Mouse (Mus musculus): ENCODE results near the gene Pcsk6. TPM values are rescaled to one million over a fixed set of nuclear protein-coding genes. Genes with fewer than 3 reads are reported as not detected.

The Pcsk6 gene
- total and polyA plus RNA-seq, 3 experiments: 0.01 TPM; not detected in 2

- no peak overlapping the region for H3K4me3 ChIP-seq (ENCODE audit: control insufficient read depth in 1 of 2, insufficient read depth in 1 of 2, low read depth in 2 of 2, low read length in 2 of 2)
- no peaks in the 10 kb centered on the region for H3K27me3 ChIP-seq (ENCODE audit: control insufficient read depth in 1 of 2, insufficient read depth in 2 of 2, low read length in 2 of 2)
- no peaks in the 10 kb centered on the region for H3K36me3 ChIP-seq (ENCODE audit: control insufficient read depth in 1 of 2, insufficient read depth in 2 of 2, low read length in 2 of 2)
- no peak overlapping the region for H3K27ac ChIP-seq (ENCODE audit: control insufficient read depth, low read depth, low read length)
- H3K4me1 ChIP-seq (ENCODE audit: control insufficient read depth in 1 of 2, insufficient read depth in 2 of 2, low read length in 2 of 2): no peaks in the 10 kb centered on the region
- DNase-seq (ENCODE audit: low read depth, low spot score): no peak
- H3K79me2 ChIP-seq (ENCODE audit: control insufficient read depth, insufficient read depth, low read length, poor library complexity): no peaks in the 10 kb centered on the region
- TF ChIP-seq TBP (IDR thresholded peaks at IDR 0.05; ENCODE audit: low read depth, low read length): no peak
- no peak for TF ChIP-seq MAFK (IDR thresholded peaks at IDR 0.05; ENCODE audit: borderline replicate concordance, low read depth, low read length)
- TF ChIP-seq NRF1 (IDR thresholded peaks at IDR 0.05; ENCODE audit: insufficient read depth, low read depth, low read length, poor library complexity, severe bottlenecking): no peak
- TF ChIP-seq MXI1 (IDR thresholded peaks at IDR 0.05; ENCODE audit: low read depth, low read length): no peak
- no peak for TF ChIP-seq ZKSCAN1 (IDR thresholded peaks at IDR 0.05; ENCODE audit: low read depth, low read length)
- no peak for TF ChIP-seq TAL1 (IDR thresholded peaks at IDR 0.05; ENCODE audit: low read length)
- TF ChIP-seq MAX (IDR thresholded peaks at IDR 0.05; ENCODE audit: low read length): no peak
- TF ChIP-seq BHLHE40 (IDR thresholded peaks at IDR 0.05; ENCODE audit: borderline replicate concordance, low read depth, low read length): no peak
- no peak for TF ChIP-seq GATA1 (IDR thresholded peaks at IDR 0.05; ENCODE audit: low read depth, low read length)
- TF ChIP-seq USF1 (IDR thresholded peaks at IDR 0.05; ENCODE audit: low read depth, low read length): no peak
- TF ChIP-seq CHD1 (IDR thresholded peaks at IDR 0.05; ENCODE audit: low read depth, low read length): no peak
- no peak for TF ChIP-seq ZNF384 (IDR thresholded peaks at IDR 0.05; ENCODE audit: low read depth, low read length)
- peak; percentile 15 to 40 (median 25); a peak in 2 of 6 replicates for TF ChIP-seq CTCF (IDR thresholded peaks at IDR 0.05 in 2 of 3, conservative IDR thresholded peaks at IDR 0.05 in 1 of 3; ENCODE audit: control insufficient read depth in 1 of 3, insufficient read depth in 1 of 3, low read depth in 2 of 3, low read length in 3 of 3, poor library complexity in 1 of 3, severe bottlenecking in 1 of 3)
- no peak for TF ChIP-seq HCFC1 (IDR thresholded peaks at IDR 0.05; ENCODE audit: low read depth, low read length)
- peak; percentile 12; the same call in 1 of the 2 replicates for TF ChIP-seq SMC3 (IDR thresholded peaks at IDR 0.05; ENCODE audit: low read depth, low read length)
- TF ChIP-seq ETS1 (IDR thresholded peaks at IDR 0.05; ENCODE audit: low read depth, low read length): no peak
- no peak for TF ChIP-seq ELF1 (IDR thresholded peaks at IDR 0.05; ENCODE audit: low read depth, low read length)
- H3K9me3 ChIP-seq (replicated peaks; ENCODE audit: insufficient read depth, low read length): no peaks in the 10 kb centered on the region
- H3K9ac ChIP-seq (ENCODE audit: control insufficient read depth, low read depth, low read length, poor library complexity, severe bottlenecking): no peak overlapping the region
Measured at GRCm38 (mm10) chr7:65843210-65843609, 18.3 kb upstream of the Pcsk6 start.

GRCm38 (mm10) chr7:65860981-65861380, 553 bp upstream of the Pcsk6 start:
- Histone ChIP-seq H3K79me2 (ENCODE audit: control insufficient read depth, insufficient read depth, low read length, poor library complexity) (no peaks in the 10 kb centered on the region), H3K27me3 (ENCODE audit: control insufficient read depth in 1 of 2, insufficient read depth in 2 of 2, low read length in 2 of 2) (peaks cover 0 to 7% of the 10 kb centered on the region in 2 experiments; a peak in 3 of 4 replicates), H3K4me3 (ENCODE audit: control insufficient read depth in 1 of 2, insufficient read depth in 1 of 2, low read depth in 2 of 2, low read length in 2 of 2) (no peak overlapping the region), H3K9ac (ENCODE audit: control insufficient read depth, low read depth, low read length, poor library complexity, severe bottlenecking) (no peak overlapping the region), H3K9me3 (replicated peaks; ENCODE audit: insufficient read depth, low read length) (no peaks in the 10 kb centered on the region), H3K4me1 (ENCODE audit: control insufficient read depth in 1 of 2, insufficient read depth in 2 of 2, low read length in 2 of 2) (no peaks in the 10 kb centered on the region), H3K27ac (ENCODE audit: control insufficient read depth, low read depth, low read length) (no peak overlapping the region), H3K36me3 (ENCODE audit: control insufficient read depth in 1 of 2, insufficient read depth in 2 of 2, low read length in 2 of 2) (no peaks in the 10 kb centered on the region)
- TF ChIP-seq USF1 (IDR thresholded peaks at IDR 0.05; ENCODE audit: low read depth, low read length) (no peak), MYC (IDR thresholded peaks at IDR 0.05; ENCODE audit: low read depth, low read length) (no peak), ZMIZ1 (IDR thresholded peaks at IDR 0.05; ENCODE audit: low read depth, low read length) (no peak), ZNF384 (IDR thresholded peaks at IDR 0.05; ENCODE audit: low read depth, low read length) (no peak), MAX (IDR thresholded peaks at IDR 0.05; ENCODE audit: low read length) (no peak), USF2 (IDR thresholded peaks at IDR 0.05; ENCODE audit: borderline replicate concordance in 1 of 2, insufficient read depth in 1 of 2, low read depth in 1 of 2, low read length in 2 of 2) (no peak)
- DNase-seq (ENCODE audit: low read depth, low spot score): no peak
